Mouse (Mus musculus) E14TG2a.4 (cell line): ENCODE results near the gene Fen1.
A peak's percentile ranks its signal among the peaks of the same experiment; 100 is the strongest.

ENCODE experiments used
- H3K27me3 ChIP-seq: 2 replicates; pipeline ENCODE4 v1.6.1; 2014; ENCODE audit warnings: low read length, control low read depth; ENCODE audit not compliant: insufficient read depth
- H3K36me3 ChIP-seq: 2 replicates; pipeline ENCODE4 v1.6.1; 2014; ENCODE audit warnings: low read length, control low read depth; ENCODE audit not compliant: insufficient read depth
- H3K4me1 ChIP-seq: replicated peaks from 2 replicates; pipeline ENCODE4 v1.6.1; 2014; ENCODE audit warnings: low read depth, low read length, control low read depth
- H3K4me3 ChIP-seq: replicated peaks from 2 replicates; pipeline ENCODE4 v1.5.1; 2014; ENCODE audit warnings: mild to moderate bottlenecking, low read length
- H3K9me3 ChIP-seq: 2 replicates; pipeline ENCODE4 v1.6.1; 2014; ENCODE audit warnings: low read length, control low read depth
- CTCF ChIP-seq: conservative IDR thresholded peaks from 2 replicates; pipeline ENCODE4 v1.5.1; 2014; ENCODE audit warnings: low read length
- NANOG ChIP-seq: IDR thresholded peaks from 2 replicates; pipeline ENCODE4 v1.6.1; 2014; ENCODE audit warnings: borderline replicate concordance, low read length, mixed read lengths
- POU5F1 ChIP-seq: IDR thresholded peaks from 2 replicates; pipeline ENCODE4 v1.6.1; 2014; ENCODE audit warnings: low read length, borderline replicate concordance

Fen1 gene

DNA sequence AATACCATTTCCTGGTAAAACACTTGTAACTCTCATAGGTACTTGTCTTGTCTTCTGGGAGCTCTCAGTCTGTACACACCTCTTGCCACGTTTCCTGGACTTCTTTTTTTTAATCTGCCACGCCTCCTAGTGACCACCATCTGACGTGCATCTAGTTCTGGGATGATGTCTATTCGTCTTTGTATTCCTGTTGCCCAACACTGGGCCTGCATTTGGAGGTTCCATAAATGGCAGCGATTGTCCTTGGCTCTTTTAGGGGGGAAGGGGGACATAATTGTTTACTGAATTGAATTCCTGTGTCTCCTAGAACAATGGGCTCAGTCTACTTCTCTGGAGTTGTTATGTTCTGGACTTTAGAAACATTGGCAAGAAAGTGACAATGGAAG is 640 bp upstream of the Fen1 start:
- Histone ChIP-seq H3K4me1 (peaks cover 68% of the 10 kb centered on the region), H3K27me3 (no peaks in the 10 kb centered on the region), H3K36me3 (peaks cover 77% of the 10 kb centered on the region), H3K9me3 (no peaks in the 10 kb centered on the region), H3K4me3 (peak overlapping the region; percentile 94)
- TF ChIP-seq POU5F1 (no peak), NANOG (no peak), CTCF (peak; percentile 39)

DNA sequence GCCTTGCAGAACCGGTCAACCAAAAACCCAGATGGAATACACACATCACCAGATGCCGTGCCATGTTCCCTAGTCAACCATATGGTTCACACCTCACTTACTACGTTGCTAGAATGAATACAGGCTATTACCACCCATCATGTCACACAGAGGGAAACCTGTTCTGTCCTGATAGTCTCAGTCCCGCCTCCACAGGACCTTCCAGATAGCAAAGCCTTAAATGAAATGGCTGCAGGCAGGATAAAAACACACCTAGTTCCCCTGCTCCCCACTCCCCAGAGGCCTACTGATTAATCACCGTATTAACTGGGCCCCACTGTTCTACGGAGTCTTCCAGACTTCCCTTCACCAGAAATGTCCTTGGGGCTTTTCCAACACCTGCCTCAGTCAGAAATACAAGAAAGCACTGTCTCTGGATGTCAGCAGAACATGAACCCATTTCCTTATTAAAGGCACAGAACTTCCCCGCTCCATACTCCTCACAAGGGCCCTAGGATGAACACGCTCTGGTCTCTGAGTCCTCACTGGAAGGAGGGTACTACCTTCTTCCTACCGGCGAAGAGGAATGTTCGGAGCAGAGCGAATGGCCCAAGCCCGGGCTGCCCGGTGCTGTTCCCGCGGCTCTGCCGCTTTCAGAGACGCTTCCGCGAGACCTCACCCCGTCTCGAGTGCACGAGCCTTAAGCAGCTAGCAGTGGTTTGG is 672 bp downstream of the Fen1 start:
- Histone ChIP-seq H3K9me3 (no peaks in the 10 kb centered on the region), H3K4me3 (peak overlapping the region; percentile 94), H3K27me3 (no peaks in the 10 kb centered on the region), H3K4me1 (peaks cover 75% of the 10 kb centered on the region), H3K36me3 (peaks cover 75% of the 10 kb centered on the region)
- TF ChIP-seq NANOG = no peak
- TF ChIP-seq POU5F1 = no peak
- no peak for TF ChIP-seq CTCF

DNA sequence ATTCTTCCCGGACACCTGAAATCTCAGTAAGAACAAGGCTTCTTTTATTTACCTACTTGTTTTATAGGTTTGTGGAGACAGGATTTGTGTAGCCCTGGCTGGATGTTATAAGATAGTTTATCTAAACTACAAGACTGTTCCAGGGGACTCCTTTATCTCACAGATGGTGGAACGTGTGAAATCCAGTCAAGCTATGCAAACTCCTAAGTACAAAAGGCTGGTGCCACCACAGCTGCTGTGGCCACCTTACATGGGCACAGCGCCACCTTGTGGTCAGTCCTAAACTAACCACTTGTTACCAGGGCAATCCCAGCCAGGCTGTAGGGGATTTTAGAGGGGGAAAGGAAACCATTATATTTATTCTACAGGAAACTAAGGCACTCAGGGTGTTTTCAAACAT is 5.2 kb downstream of the Fen1 start:
- Histone ChIP-seq H3K27me3 (no peaks in the 10 kb centered on the region), H3K36me3 (peaks cover 87% of the 10 kb centered on the region), H3K9me3 (no peaks in the 10 kb centered on the region), H3K4me1 (peaks cover 64% of the 10 kb centered on the region), H3K4me3 (no peak overlapping the region)
- TF ChIP-seq POU5F1 (no peak), NANOG (no peak), CTCF (peak; percentile 81)

DNA sequence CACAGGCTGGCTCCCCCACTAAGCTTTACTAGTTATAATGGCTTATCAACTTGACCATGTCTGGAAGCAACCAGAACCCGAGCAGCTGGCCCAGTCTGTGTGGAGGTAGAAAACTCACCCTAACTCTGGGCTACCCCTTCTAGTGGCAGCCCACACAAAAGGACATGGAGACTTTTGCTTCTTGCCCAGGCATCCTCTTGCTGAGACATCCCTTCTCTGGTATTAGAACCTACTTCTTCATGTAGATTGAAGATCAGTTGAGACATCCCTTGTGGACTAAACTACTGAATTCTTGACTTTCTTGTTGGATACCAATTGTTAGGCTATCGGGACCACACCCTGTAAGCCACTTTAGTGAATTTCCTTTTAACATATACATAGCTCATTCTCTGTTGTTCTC is 5.7 kb downstream of the Fen1 start:
- peaks cover 67% of the 10 kb centered on the region for H3K4me1 ChIP-seq
- no peak for TF ChIP-seq NANOG
- no peak for TF ChIP-seq CTCF
- no peak for TF ChIP-seq POU5F1
- no peaks in the 10 kb centered on the region for H3K27me3 ChIP-seq

DNA sequence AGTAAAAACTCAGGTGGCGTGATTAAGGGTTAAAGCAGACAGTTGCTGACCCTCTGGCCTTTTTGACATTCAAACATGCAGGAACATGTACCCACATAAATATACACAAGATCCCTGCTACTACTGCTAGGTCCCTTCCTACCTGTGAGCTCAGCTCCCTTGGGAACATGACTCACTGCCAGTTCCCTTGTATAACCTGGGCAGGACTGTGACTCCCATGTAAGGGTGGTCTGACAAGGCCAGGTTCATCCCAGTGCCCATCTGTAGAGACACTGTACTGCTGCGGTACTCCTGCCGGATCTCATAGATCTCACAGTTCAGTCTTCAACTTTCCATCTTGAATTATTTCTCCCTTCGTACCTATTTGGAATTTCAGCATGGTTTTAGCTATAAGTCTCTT is 6.8 kb downstream of the Fen1 start:
- no peak for TF ChIP-seq POU5F1
- TF ChIP-seq NANOG = no peak
- no peak for TF ChIP-seq CTCF
- peaks cover 59% of the 10 kb centered on the region for H3K4me1 ChIP-seq
- no peak overlapping the region for H3K4me3 ChIP-seq
- H3K27me3 ChIP-seq = no peaks in the 10 kb centered on the region
- peaks cover 97% of the 10 kb centered on the region for H3K36me3 ChIP-seq
- no peaks in the 10 kb centered on the region for H3K9me3 ChIP-seq

More for the DNA sequence above, 5.7 kb downstream of the Fen1 start:
- Histone ChIP-seq H3K4me3 (no peak overlapping the region), H3K36me3 (peaks cover 92% of the 10 kb centered on the region), H3K9me3 (no peaks in the 10 kb centered on the region)

DNA sequence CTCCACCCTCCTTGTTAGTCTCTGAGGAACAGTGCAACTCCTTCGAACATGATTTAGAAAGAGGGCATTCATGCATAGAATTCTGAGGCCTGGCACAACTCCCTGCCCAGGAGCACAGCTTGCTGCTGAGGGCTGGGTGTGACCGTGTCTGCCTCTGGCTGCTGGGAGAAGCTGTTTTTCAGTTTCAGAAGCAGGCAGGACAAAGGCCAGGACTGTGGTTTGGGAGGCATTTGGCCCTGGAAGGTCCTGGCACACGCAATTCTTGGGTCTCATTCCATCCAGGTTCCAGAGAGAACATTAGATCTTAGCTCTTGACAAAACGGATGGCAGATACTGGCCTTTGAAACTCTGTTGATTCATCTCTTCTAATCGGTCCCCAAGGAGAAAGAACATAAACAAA is 8.7 kb downstream of the Fen1 start:
- H3K36me3 ChIP-seq = peaks cover 93% of the 10 kb centered on the region

DNA sequence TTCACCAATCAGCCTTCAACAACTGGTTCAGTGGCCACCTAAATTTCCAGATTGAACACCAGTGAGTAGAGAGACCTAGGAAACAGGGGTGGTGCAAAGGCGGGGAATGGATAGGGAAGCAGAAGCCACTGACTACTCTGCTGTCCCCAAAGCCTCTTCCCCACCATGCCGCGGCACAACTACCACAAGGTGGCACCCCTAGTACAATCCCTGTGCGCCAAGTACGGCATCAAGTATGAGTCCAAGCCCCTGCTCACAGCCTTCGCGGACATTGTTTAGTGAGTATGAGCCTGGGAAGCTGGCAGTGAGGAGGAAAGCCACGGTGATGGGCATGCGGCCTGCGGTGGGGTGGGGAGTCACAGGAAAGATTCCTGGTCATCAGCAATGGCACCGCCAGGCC is 9.6 kb downstream of the Fen1 start:
- H3K4me1 ChIP-seq = peaks cover 50% of the 10 kb centered on the region
- TF ChIP-seq CTCF (peak; percentile 30), NANOG (no peak), POU5F1 (no peak)
- H3K4me3 ChIP-seq = peak overlapping the region; percentile 61
- no peaks in the 10 kb centered on the region for H3K9me3 ChIP-seq
- H3K36me3 ChIP-seq = peaks cover 93% of the 10 kb centered on the region
- H3K27me3 ChIP-seq = no peaks in the 10 kb centered on the region

More for the DNA sequence above, 8.7 kb downstream of the Fen1 start:
- no peaks in the 10 kb centered on the region for H3K9me3 ChIP-seq
- H3K4me3 ChIP-seq = no peak overlapping the region
- no peak for TF ChIP-seq NANOG
- no peak for TF ChIP-seq POU5F1
- no peak for TF ChIP-seq CTCF
- H3K4me1 ChIP-seq = peaks cover 58% of the 10 kb centered on the region
- no peaks in the 10 kb centered on the region for H3K27me3 ChIP-seq

DNA sequence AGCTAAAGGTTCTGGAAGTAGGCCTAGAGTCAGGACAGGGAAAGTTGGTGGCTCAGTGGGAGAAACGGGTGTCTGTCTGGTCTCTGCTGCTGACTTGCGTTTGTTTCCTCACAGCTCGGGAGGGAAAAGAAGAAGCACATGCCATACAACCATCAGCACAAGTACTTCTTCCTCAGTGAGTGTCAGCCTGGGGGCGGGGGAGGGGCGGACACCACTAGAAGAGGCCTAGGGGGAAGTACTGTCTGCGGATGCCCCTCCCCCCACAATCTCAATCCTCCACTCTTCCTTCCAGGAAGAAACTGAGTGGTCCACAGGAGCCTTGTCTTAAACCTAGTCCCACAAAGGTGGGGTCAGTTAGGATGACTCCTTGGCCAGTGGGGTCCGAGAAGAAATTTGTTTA is 12.6 kb downstream of the Fen1 start:
- Histone ChIP-seq H3K27me3 (no peaks in the 10 kb centered on the region), H3K36me3 (peaks cover 96% of the 10 kb centered on the region), H3K4me1 (peaks cover 32% of the 10 kb centered on the region), H3K9me3 (no peaks in the 10 kb centered on the region), H3K4me3 (no peak overlapping the region)
- TF ChIP-seq NANOG (no peak), CTCF (no peak), POU5F1 (no peak)

DNA sequence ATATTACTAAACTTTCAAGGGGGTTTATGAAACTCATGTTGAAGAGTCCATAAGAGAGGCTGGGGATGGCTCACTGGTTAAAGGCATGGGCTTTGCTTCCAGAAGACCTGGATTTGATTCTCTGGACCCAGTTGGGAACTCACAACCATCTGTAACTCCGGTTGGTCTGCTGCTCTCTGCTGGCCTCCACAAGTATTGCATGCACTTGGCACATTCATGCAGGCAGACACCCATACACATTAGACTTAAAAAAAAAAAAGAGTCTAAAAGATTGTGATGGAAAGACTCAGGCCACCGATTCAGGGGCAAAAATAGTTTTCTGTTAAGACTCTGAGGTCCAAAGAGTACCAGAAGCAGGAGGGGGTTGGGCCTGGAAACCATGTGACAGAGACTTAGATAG is 13.2 kb downstream of the Fen1 start:
- peaks cover 96% of the 10 kb centered on the region for H3K36me3 ChIP-seq
- peaks cover 32% of the 10 kb centered on the region for H3K4me1 ChIP-seq
- H3K27me3 ChIP-seq = no peaks in the 10 kb centered on the region
- no peak for TF ChIP-seq NANOG
- peak; percentile 92 for TF ChIP-seq CTCF
- no peak for TF ChIP-seq POU5F1
- H3K4me3 ChIP-seq = no peak overlapping the region
- no peaks in the 10 kb centered on the region for H3K9me3 ChIP-seq
